Mouse (Mus musculus): ENCODE measurements around the gene Gatad2b.

DNA sequence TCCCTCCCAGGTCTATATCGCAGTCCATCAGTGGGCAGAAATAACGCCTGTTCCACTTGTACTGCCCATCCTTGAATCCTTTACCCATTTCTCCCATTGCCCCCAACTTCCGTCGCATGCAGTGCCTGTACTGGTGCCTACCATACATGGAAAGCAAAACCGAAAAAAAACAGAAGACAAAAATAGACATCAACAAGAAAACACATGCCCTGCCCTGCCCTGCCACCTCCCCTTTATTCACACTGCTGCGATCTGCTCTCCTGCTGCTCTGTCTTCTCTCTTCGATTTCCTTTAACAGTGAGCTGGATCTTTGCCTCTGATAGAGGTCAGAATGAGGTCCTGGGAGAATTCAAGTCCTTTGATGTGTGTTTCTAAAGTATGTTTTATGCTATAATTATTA, 65.0 kb downstream of the Gatad2b start:
- no peak for TF ChIP-seq POLR2A (IDR thresholded peaks at IDR 0.05; ENCODE audit: borderline replicate concordance, extremely low read depth, insufficient read depth, insufficient read length, poor library complexity, severe bottlenecking)
- TF ChIP-seq CTCF (IDR thresholded peaks at IDR 0.05; ENCODE audit: borderline replicate concordance, extremely low read depth, insufficient read depth, insufficient read length), result no peak

Data from brain, embryonic 14.5 days (tissue).